24 mouse cellular contexts compared by ENCODE assay signal in the genomic region with DNA sequence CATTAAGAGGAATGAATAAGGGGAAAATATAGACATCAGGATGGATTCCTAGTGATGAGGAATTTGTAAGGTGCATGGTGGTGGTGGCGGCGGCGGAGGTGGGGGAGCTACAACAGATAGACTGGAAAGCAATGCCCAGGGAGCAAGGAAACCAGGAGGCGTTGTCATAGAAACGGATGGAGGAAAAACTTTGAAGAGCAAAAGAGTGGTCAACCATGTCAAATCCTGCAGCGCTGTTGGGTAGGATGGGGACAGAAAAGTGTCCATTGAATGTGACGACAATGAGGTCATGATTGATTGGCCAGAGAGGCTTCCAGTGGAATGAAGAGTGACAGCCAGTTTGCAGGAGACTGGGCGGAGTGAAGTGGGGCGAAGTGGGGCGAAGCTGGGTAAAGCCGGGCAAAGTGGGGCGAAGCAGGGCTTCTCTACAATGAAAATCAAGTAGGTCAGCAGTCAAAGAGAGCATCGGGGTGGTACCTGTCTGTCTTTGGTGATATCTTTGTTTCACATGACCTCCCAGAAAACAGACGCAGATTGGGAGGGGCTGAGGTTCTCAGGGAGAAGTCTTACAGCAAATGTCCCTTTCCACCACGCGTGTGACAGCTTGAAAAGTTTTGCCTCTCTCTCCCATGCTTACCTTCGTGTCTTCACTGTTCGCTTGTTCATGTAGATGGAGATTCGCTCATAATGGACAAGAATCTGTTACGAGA.
DNase-seq lines count a peak whose midpoint lies in the region; ATAC-seq and TF ChIP-seq lines count a peak whose summit lies in the region.
"Had no signal": no experiment of that assay in that cellular context is flagged by ENCODE, and none has a peak within 500 bp of the region (broad histone marks: within the 10 kb centered on the region; RNA-seq: fewer than 3 reads in every experiment).

No protein-coding gene starts in this region.

- H3K4me3 ChIP-seq in hindbrain, embryonic 11.5 days (ENCODE audit: low read depth, low read length): no peak overlapping the region
- peak overlapping the region; percentile 18; the same call in 1 of the 2 replicates for H3K4me3 ChIP-seq in midbrain, embryonic 10.5 days
- H3K4me3 ChIP-seq in midbrain, postnatal 0 days (ENCODE audit: low read depth, low read length): 0 out of 2 replicates have a peak overlapping the region, but pooled peaks have one; percentile 2
- H3K4me3 ChIP-seq: embryonic facial prominence, embryonic 10.5 days; forebrain, embryonic 12.5 days; heart, adult 2 months; limb, embryonic 15.5 days; liver, embryonic 15.5 days; megakaryocyte, embryonic 14.5 days; myocyte; stomach, embryonic 15.5 days had no signal

- no peak overlapping the region for H3K9ac ChIP-seq in hindbrain, embryonic 11.5 days (ENCODE audit: low read depth, low read length)
- H3K9ac ChIP-seq in midbrain, postnatal 0 days (replicated peaks; ENCODE audit: low read length, poor library complexity, severe bottlenecking): no peak overlapping the region
- H3K9ac ChIP-seq: forebrain, embryonic 12.5 days; limb, embryonic 15.5 days; liver, embryonic 15.5 days; stomach, embryonic 15.5 days had no signal

- peak; percentile 35; the same call in 1 of the 2 replicates for ATAC-seq in hindbrain, embryonic 11.5 days (ENCODE audit: low FRiP score)
- ATAC-seq in midbrain, postnatal 0 days (ENCODE audit: low FRiP score): 0 out of 2 replicates have a peak, but pooled peaks have one; percentile 47
- ATAC-seq: intestine, embryonic 16.5 days; lung, postnatal 0 days had no signal

- H3K9me3 ChIP-seq in hindbrain, embryonic 11.5 days (ENCODE audit: control insufficient read depth, low read length): no peaks in the 10 kb centered on the region
- H3K9me3 ChIP-seq in midbrain, embryonic 10.5 days (replicated peaks): no peaks in the 10 kb centered on the region
- no peaks in the 10 kb centered on the region for H3K9me3 ChIP-seq in midbrain, postnatal 0 days (ENCODE audit: low read length)
- H3K9me3 ChIP-seq: embryonic facial prominence, embryonic 10.5 days; forebrain, embryonic 12.5 days; limb, embryonic 15.5 days; liver, embryonic 15.5 days; stomach, embryonic 15.5 days had no signal

- no peaks in the 10 kb centered on the region for H3K36me3 ChIP-seq in hindbrain, embryonic 11.5 days (ENCODE audit: control insufficient read depth, insufficient read depth, low read length)
- no peaks in the 10 kb centered on the region for H3K36me3 ChIP-seq in midbrain, embryonic 10.5 days
- no peaks in the 10 kb centered on the region for H3K36me3 ChIP-seq in midbrain, postnatal 0 days (ENCODE audit: insufficient read depth, low read length)
- H3K36me3 ChIP-seq: embryonic facial prominence, embryonic 10.5 days; forebrain, embryonic 12.5 days; limb, embryonic 15.5 days; liver, embryonic 15.5 days; stomach, embryonic 15.5 days had no signal

- H3K27ac ChIP-seq in hindbrain, embryonic 11.5 days (ENCODE audit: low read depth, low read length): no peak overlapping the region
- H3K27ac ChIP-seq in midbrain, embryonic 10.5 days (replicated peaks): no peak overlapping the region
- H3K27ac ChIP-seq in midbrain, postnatal 0 days (ENCODE audit: low read depth, low read length): no peak overlapping the region
- H3K27ac ChIP-seq: embryonic facial prominence, embryonic 10.5 days; forebrain, embryonic 12.5 days; heart, adult 2 months; kidney, postnatal 0 days; limb, embryonic 15.5 days; liver, embryonic 15.5 days; stomach, embryonic 15.5 days had no signal

- peaks cover 3% of the 10 kb centered on the region; the same call in 1 of the 2 replicates for H3K4me1 ChIP-seq in hindbrain, embryonic 11.5 days (replicated peaks; ENCODE audit: control insufficient read depth, insufficient read depth, low read length)
- H3K4me1 ChIP-seq in midbrain, embryonic 10.5 days: peaks cover 28% of the 10 kb centered on the region
- peaks cover 7% of the 10 kb centered on the region; the same call in 1 of the 2 replicates for H3K4me1 ChIP-seq in midbrain, postnatal 0 days (ENCODE audit: insufficient read depth, low read length)
- H3K4me1 ChIP-seq: liver, embryonic 15.5 days; megakaryocyte, embryonic 14.5 days; stomach, embryonic 15.5 days had no signal

- no peaks in the 10 kb centered on the region for H3K27me3 ChIP-seq in hindbrain, embryonic 11.5 days (ENCODE audit: control insufficient read depth, insufficient read depth, low read length)
- H3K27me3 ChIP-seq in midbrain, embryonic 10.5 days (ENCODE audit: low read depth, poor library complexity, severe bottlenecking): peaks cover 81% of the 10 kb centered on the region
- no peaks in the 10 kb centered on the region for H3K27me3 ChIP-seq in midbrain, postnatal 0 days (ENCODE audit: insufficient read depth, low read length)
- H3K27me3 ChIP-seq: CH12.LX; limb, embryonic 15.5 days; liver, embryonic 15.5 days; megakaryocyte, embryonic 14.5 days; stomach, embryonic 15.5 days had no signal

- DNase-seq in brain, embryonic 14.5 days (ENCODE audit: low read depth): peak; percentile 51
- DNase-seq in hindbrain, embryonic 11.5 days (ENCODE audit: low spot score): peak; percentile 35
- peak; percentile 57 for DNase-seq in midbrain, embryonic 10.5 days (ENCODE audit: low spot score)
- peak; percentile 36 for DNase-seq in midbrain, postnatal 0 days (ENCODE audit: low spot score)
- no peak for DNase-seq in layer of hippocampus, postnatal 36 days
- DNase-seq in layer of hippocampus, adult 8-10 months (ENCODE audit: low spot score in 2 of 2): no peak
- DNase-seq in kidney, adult 18-20 months: no peak
- DNase-seq: cerebellum, postnatal 14 days; gastrocnemius, postnatal 10 days; heart, adult 2 months; heart, postnatal 4 days; right cerebral cortex, postnatal 25 days; thymus, adult 2 months had no signal

- WGBS in hindbrain, embryonic 11.5 days: 48% methylated on average over 20 of the region's 20 CpGs
- WGBS in midbrain, embryonic 10.5 days: 46% methylated on average over 20 of the region's 20 CpGs
- 25% methylated on average over 20 of the region's 20 CpGs for WGBS in midbrain, postnatal 0 days

- no peak for TF ChIP-seq POLR2A in brain, embryonic 14.5 days (IDR thresholded peaks at IDR 0.05; ENCODE audit: borderline replicate concordance, extremely low read depth, insufficient read depth, insufficient read length, poor library complexity, severe bottlenecking)

- no peak overlapping the region for H3K4me2 ChIP-seq in hindbrain, embryonic 11.5 days (replicated peaks; ENCODE audit: low read depth, low read length)
- peak overlapping the region; percentile 43 for H3K4me2 ChIP-seq in midbrain, postnatal 0 days (ENCODE audit: low read depth, low read length, poor library complexity, severe bottlenecking)
- H3K4me2 ChIP-seq: forebrain, embryonic 12.5 days; limb, embryonic 15.5 days; liver, embryonic 15.5 days; stomach, embryonic 15.5 days had no signal

- no peak for TF ChIP-seq CTCF in brain, embryonic 14.5 days (IDR thresholded peaks at IDR 0.05; ENCODE audit: borderline replicate concordance, extremely low read depth, insufficient read depth, insufficient read length)
- TF ChIP-seq CTCF in midbrain, postnatal 0 days (IDR thresholded peaks at IDR 0.05): no peak

Comparison
In these comparisons a context has a peak if more than half of its experiments do, and no peak if none do; other contexts are left out.
1. DNase-seq: peak in brain, embryonic 14.5 days (single experiment), hindbrain, embryonic 11.5 days (single experiment), midbrain, embryonic 10.5 days (single experiment) and midbrain, postnatal 0 days (single experiment); none in layer of hippocampus, postnatal 36 days (0 of 2), layer of hippocampus, adult 8-10 months (0 of 2) and kidney, adult 18-20 months (single experiment).